Mouse (Mus musculus): ENCODE measurements around the gene Ptpn20. TPM values are rescaled to one million over a fixed set of nuclear protein-coding genes. Genes with fewer than 3 reads are reported as not detected.

Ptpn20 gene
- 0.12 and 0.43 TPM in 2 replicates for polyA plus RNA-seq (2015; fragmentation: Nextera tagmentation; extraction: Ambion mirVana)

GRCm38 (mm10) chr14:33588951-33589350, at the start of gene Ptpn20:
Ptpn20 (plus strand) TSS chr14:33589207.
- WGBS = 60% methylated on average over 14 of the region's 14 CpGs
- H3K27ac ChIP-seq (ENCODE audit: low read depth, low read length) = no peak within 1 kb of the TSS
- no peaks in the 10 kb centered on the region for H3K27me3 ChIP-seq (replicated peaks; ENCODE audit: control insufficient read depth, insufficient read depth, low read length)
- no peaks in the 10 kb centered on the region for H3K4me1 ChIP-seq (ENCODE audit: control insufficient read depth, insufficient read depth, low read depth, low read length)
- no peak within 1 kb of the TSS for H3K4me2 ChIP-seq (ENCODE audit: low read length)
- no peak for ATAC-seq
- no peaks in the 10 kb centered on the region for H3K9me3 ChIP-seq (ENCODE audit: control insufficient read depth, low read length)
- no peak within 1 kb of the TSS for H3K9ac ChIP-seq (ENCODE audit: low read depth, low read length)
- H3K36me3 ChIP-seq (ENCODE audit: control insufficient read depth, insufficient read depth, low read length) = no peaks in the 10 kb centered on the region
- H3K4me3 ChIP-seq (ENCODE audit: low read length) = no peak within 1 kb of the TSS

GRCm38 (mm10) chr14:33539559-33540167, 49.3 kb upstream of the Ptpn20 start:
- H3K27me3 ChIP-seq (replicated peaks; ENCODE audit: control insufficient read depth, insufficient read depth, low read length) = no peaks in the 10 kb centered on the region
- H3K4me1 ChIP-seq (ENCODE audit: control insufficient read depth, insufficient read depth, low read depth, low read length) = no peaks in the 10 kb centered on the region
- ATAC-seq = no peak
- H3K27ac ChIP-seq (ENCODE audit: low read depth, low read length) = no peak overlapping the region
- H3K4me3 ChIP-seq (ENCODE audit: low read length) = no peak overlapping the region
- no peaks in the 10 kb centered on the region for H3K36me3 ChIP-seq (ENCODE audit: control insufficient read depth, insufficient read depth, low read length)
- no peak overlapping the region for H3K4me2 ChIP-seq (ENCODE audit: low read length)
- no peak overlapping the region for H3K9ac ChIP-seq (ENCODE audit: low read depth, low read length)
- peaks cover 2% of the 10 kb centered on the region; the same call in 1 of the 2 replicates for H3K9me3 ChIP-seq (ENCODE audit: control insufficient read depth, low read length)
- WGBS = 73% methylated on average over 7 of the region's 7 CpGs

DNA sequence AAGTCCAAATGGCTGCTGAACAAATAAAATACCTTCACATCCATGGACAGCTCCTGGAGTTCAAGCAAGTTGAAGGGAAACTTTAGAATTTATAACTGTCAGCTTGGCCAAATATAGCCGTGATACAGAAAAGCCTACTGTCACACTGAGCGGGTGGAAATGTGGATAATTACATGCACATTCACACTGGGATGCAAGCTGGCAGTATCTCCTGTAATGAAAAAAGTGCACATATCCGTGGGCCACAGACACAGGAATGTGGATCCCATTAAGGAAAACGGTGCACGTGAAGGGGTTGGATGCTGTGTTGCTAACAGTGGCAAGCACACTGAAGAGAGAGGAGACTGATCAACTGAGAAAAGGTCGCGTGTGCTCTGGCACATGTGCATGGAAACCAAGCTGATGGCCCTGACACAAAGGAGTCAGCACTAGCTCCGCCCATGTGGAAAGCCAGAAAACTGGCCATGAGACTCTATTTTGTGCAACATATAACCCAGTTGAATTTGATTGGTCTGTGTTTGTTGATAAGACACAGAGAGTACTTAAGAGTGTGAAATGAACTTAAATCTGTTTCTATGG, 43.4 kb upstream of the Ptpn20 start:
- Histone ChIP-seq H3K27ac (ENCODE audit: low read depth, low read length) (no peak overlapping the region), H3K9me3 (ENCODE audit: control insufficient read depth, low read length) (no peaks in the 10 kb centered on the region), H3K27me3 (replicated peaks; ENCODE audit: control insufficient read depth, insufficient read depth, low read length) (no peaks in the 10 kb centered on the region), H3K36me3 (ENCODE audit: control insufficient read depth, insufficient read depth, low read length) (no peaks in the 10 kb centered on the region), H3K4me2 (ENCODE audit: low read length) (no peak overlapping the region), H3K4me3 (ENCODE audit: low read length) (no peak overlapping the region), H3K4me1 (ENCODE audit: control insufficient read depth, insufficient read depth, low read depth, low read length) (peaks cover 3% of the 10 kb centered on the region; the same call in 1 of the 2 replicates), H3K9ac (ENCODE audit: low read depth, low read length) (no peak overlapping the region)
- 74% methylated on average over 8 of the region's 8 CpGs for WGBS
- no peak for ATAC-seq

DNA sequence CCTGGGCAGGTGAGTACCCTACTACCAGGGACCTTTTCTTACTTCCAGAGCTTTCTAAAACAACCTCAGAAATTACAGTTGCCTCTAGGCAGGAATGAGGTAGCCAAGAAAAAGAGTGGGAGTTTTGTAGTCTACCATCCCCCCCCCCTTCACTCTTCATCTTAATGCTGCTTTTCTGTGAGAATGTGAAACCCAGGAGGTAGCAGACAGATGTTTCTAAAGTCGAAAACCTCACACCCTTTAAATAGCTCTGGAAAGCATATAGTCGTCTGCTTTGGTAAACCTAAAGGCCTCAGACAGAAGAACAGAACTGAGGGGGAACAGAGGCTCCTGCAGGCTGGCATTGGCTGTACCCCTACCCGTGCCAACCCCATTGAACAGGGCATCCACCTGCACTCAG, 40.4 kb upstream of the Ptpn20 start:
- Histone ChIP-seq H3K9ac (ENCODE audit: low read depth, low read length) (no peak overlapping the region), H3K27me3 (replicated peaks; ENCODE audit: control insufficient read depth, insufficient read depth, low read length) (no peaks in the 10 kb centered on the region), H3K4me1 (ENCODE audit: control insufficient read depth, insufficient read depth, low read depth, low read length) (peaks cover 3% of the 10 kb centered on the region; the same call in 1 of the 2 replicates), H3K9me3 (ENCODE audit: control insufficient read depth, low read length) (no peaks in the 10 kb centered on the region), H3K36me3 (ENCODE audit: control insufficient read depth, insufficient read depth, low read length) (no peaks in the 10 kb centered on the region), H3K4me2 (ENCODE audit: low read length) (no peak overlapping the region), H3K27ac (ENCODE audit: low read depth, low read length) (no peak overlapping the region), H3K4me3 (ENCODE audit: low read length) (no peak overlapping the region)
- ATAC-seq = no peak
- 75% methylated on average over 3 of the region's 3 CpGs for WGBS

GRCm38 (mm10) chr14:33549856-33550255, 39.2 kb upstream of the Ptpn20 start:
- Histone ChIP-seq H3K4me1 (ENCODE audit: control insufficient read depth, insufficient read depth, low read depth, low read length) (peaks cover 3% of the 10 kb centered on the region; the same call in 1 of the 2 replicates), H3K4me3 (ENCODE audit: low read length) (no peak overlapping the region), H3K9me3 (ENCODE audit: control insufficient read depth, low read length) (no peaks in the 10 kb centered on the region), H3K27ac (ENCODE audit: low read depth, low read length) (peak overlapping the region; percentile 24), H3K36me3 (ENCODE audit: control insufficient read depth, insufficient read depth, low read length) (no peaks in the 10 kb centered on the region), H3K27me3 (replicated peaks; ENCODE audit: control insufficient read depth, insufficient read depth, low read length) (no peaks in the 10 kb centered on the region), H3K9ac (ENCODE audit: low read depth, low read length) (no peak overlapping the region), H3K4me2 (ENCODE audit: low read length) (no peak overlapping the region)
- WGBS = 29% methylated on average over 6 of the region's 6 CpGs
- ATAC-seq = peak; percentile 94

GRCm38 (mm10) chr14:33570737-33571136, 18.3 kb upstream of the Ptpn20 start:
- H3K9ac ChIP-seq (ENCODE audit: low read depth, low read length) = no peak overlapping the region
- H3K4me1 ChIP-seq (ENCODE audit: control insufficient read depth, insufficient read depth, low read depth, low read length) = peaks cover 4% of the 10 kb centered on the region
- no peaks in the 10 kb centered on the region for H3K36me3 ChIP-seq (ENCODE audit: control insufficient read depth, insufficient read depth, low read length)
- H3K27me3 ChIP-seq (replicated peaks; ENCODE audit: control insufficient read depth, insufficient read depth, low read length) = no peaks in the 10 kb centered on the region
- WGBS = 24% methylated on average over 6 of the region's 6 CpGs
- no peak for ATAC-seq
- no peak overlapping the region for H3K4me3 ChIP-seq (ENCODE audit: low read length)
- H3K27ac ChIP-seq (ENCODE audit: low read depth, low read length) = no peak overlapping the region
- H3K9me3 ChIP-seq (ENCODE audit: control insufficient read depth, low read length) = no peaks in the 10 kb centered on the region
- no peak overlapping the region for H3K4me2 ChIP-seq (ENCODE audit: low read length)

DNA sequence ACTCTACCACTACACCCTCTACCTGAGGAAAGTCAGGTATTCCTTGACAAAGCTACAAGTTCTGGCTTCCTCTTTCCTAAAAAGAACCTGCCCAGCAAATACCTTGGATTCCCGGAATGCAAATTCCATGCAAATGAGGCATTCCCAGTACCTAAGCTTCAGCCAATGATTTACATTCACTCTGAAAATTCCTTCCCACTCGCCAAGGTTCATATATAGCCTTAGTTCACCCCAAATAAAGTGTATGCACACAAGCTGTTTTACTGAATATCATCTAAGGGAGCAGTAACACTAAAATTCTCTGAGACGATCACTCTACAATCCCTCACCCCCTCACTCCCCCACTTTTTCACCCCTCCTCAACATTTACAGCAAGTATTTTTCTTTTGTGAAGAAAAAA, 15.4 kb upstream of the Ptpn20 start:
- H3K4me3 ChIP-seq (ENCODE audit: low read length) = no peak overlapping the region
- H3K36me3 ChIP-seq (ENCODE audit: control insufficient read depth, insufficient read depth, low read length) = no peaks in the 10 kb centered on the region
- no peak overlapping the region for H3K9ac ChIP-seq (ENCODE audit: low read depth, low read length)
- no peaks in the 10 kb centered on the region for H3K9me3 ChIP-seq (ENCODE audit: control insufficient read depth, low read length)
- no peaks in the 10 kb centered on the region for H3K27me3 ChIP-seq (replicated peaks; ENCODE audit: control insufficient read depth, insufficient read depth, low read length)
- H3K4me2 ChIP-seq (ENCODE audit: low read length) = no peak overlapping the region
- no peak overlapping the region for H3K27ac ChIP-seq (ENCODE audit: low read depth, low read length)
- no peak for ATAC-seq
- 74% methylated on average over 3 of the region's 3 CpGs for WGBS
- H3K4me1 ChIP-seq (ENCODE audit: control insufficient read depth, insufficient read depth, low read depth, low read length) = peaks cover 4% of the 10 kb centered on the region

DNA sequence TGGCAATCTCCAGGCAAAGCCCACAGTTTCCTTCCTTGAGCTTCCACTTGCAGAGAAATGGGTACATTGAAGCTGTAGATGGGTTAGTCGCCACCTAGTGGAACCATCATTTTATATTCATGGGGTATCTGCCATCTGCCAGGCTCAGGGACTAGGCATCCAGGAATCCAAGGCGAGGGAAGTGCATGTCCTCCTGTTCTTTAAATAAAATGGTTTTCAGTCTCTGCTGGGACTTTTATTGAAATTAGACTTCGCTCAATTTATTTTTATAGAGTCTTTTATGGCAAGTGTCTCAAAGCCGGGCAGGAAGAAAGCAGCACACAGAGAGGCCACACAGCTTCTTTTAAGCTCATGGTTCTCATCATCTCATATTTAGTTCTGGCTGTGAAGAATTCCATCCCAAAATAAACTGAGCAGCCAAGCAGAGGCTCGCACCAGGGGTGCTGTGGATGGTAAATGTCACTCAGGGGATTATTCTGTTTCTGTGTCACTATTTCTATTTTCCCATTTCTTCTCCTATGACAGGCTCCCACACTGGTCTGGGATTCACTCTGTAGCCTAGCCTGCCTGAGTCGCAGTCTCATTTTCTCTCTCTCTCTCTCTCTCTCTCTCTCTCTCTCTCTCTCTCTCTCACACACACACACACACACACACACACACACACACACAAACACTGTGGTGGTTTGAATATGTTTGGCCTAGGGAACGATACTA, 9.1 kb upstream of the Ptpn20 start:
- Histone ChIP-seq H3K9ac (ENCODE audit: low read depth, low read length) (no peak overlapping the region), H3K27ac (ENCODE audit: low read depth, low read length) (no peak overlapping the region), H3K4me3 (ENCODE audit: low read length) (no peak overlapping the region), H3K36me3 (ENCODE audit: control insufficient read depth, insufficient read depth, low read length) (no peaks in the 10 kb centered on the region), H3K4me1 (ENCODE audit: control insufficient read depth, insufficient read depth, low read depth, low read length) (no peaks in the 10 kb centered on the region), H3K9me3 (ENCODE audit: control insufficient read depth, low read length) (no peaks in the 10 kb centered on the region), H3K27me3 (replicated peaks; ENCODE audit: control insufficient read depth, insufficient read depth, low read length) (no peaks in the 10 kb centered on the region), H3K4me2 (ENCODE audit: low read length) (no peak overlapping the region)
- no peak for ATAC-seq
- 60% methylated on average over 7 of the region's 7 CpGs for WGBS

GRCm38 (mm10) chr14:33598376-33599130, 9.5 kb downstream of the Ptpn20 start:
- WGBS = 86% methylated on average over 9 of the region's 9 CpGs
- H3K36me3 ChIP-seq (ENCODE audit: control insufficient read depth, insufficient read depth, low read length) = no peaks in the 10 kb centered on the region
- no peak overlapping the region for H3K9ac ChIP-seq (ENCODE audit: low read depth, low read length)
- H3K9me3 ChIP-seq (ENCODE audit: control insufficient read depth, low read length) = no peaks in the 10 kb centered on the region
- H3K27me3 ChIP-seq (replicated peaks; ENCODE audit: control insufficient read depth, insufficient read depth, low read length) = no peaks in the 10 kb centered on the region
- H3K4me3 ChIP-seq (ENCODE audit: low read length) = no peak overlapping the region
- ATAC-seq = no peak
- H3K4me2 ChIP-seq (ENCODE audit: low read length) = no peak overlapping the region
- no peaks in the 10 kb centered on the region for H3K4me1 ChIP-seq (ENCODE audit: control insufficient read depth, insufficient read depth, low read depth, low read length)
- H3K27ac ChIP-seq (ENCODE audit: low read depth, low read length) = no peak overlapping the region
